Mouse (Mus musculus): ENCODE measurements around the gene Tigar. TPM values are rescaled to one million over a fixed set of nuclear protein-coding genes. Genes with fewer than 3 reads are reported as not detected.

The Tigar gene
- polyA plus RNA-seq, 1 experiment, result 1.7 TPM

DNA sequence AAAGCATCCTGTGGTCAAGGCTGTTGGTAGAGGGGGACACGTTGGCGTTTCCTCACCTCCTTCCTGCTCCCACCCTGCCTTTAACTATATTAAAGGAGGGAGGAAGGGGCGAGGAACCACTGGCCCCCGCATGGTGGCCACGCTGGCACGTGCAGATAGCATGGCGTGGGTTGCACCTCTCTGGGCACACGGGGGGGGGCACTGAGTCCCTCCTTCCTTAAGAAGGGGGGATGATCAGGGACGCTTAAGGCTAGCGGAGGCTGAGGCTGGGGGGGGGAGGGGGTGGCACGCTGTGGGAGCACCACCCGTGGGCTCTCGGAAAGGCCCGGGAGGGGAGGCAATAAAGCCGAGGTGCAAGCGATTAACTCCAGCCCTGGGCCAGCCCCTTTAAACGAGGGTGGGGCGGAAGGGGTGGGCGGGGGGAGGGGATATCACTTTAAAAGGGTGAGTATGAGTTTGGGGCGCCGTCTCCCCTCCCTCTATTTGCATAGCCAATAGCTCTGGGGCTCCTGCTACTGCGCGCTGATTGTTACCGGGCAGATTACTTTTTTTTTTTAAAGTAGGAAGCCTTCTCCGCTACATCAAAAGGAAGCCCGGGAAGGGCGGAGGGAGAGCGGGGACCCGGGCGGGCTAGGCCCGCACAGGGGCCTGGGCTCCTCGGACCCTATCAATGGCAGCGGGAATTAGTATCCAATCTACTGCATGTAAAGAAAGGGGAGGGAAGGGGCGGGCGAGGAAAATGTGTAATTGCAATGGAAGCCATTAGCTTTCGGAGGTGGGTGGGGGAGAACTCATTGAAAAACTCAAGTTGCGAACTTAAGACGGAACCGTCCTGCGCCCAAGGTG is 43.0 kb upstream of the Tigar start, which contains the start of gene Ccnd2:
Ccnd2 (minus strand) TSS at position 88 of the 846 bp plus-strand sequence.
- H3K4me1 ChIP-seq (ENCODE audit: control insufficient read depth, insufficient read depth, insufficient read length, low read length), result peaks cover 26% of the 10 kb centered on the region
- under 1% methylated on average over 40 of the region's 40 CpGs for WGBS
- peaks cover 3% of the 10 kb centered on the region for H3K36me3 ChIP-seq (ENCODE audit: control insufficient read depth, insufficient read depth, low read length)
- H3K4me3 ChIP-seq (ENCODE audit: low read depth, low read length), result peak within 1 kb of the TSS; percentile 82
- H3K27me3 ChIP-seq (ENCODE audit: control insufficient read depth, insufficient read depth, low read length), result peaks cover 31% of the 10 kb centered on the region
- TF ChIP-seq CTCF (IDR thresholded peaks at IDR 0.05; ENCODE audit: extremely low read depth, insufficient read length, insufficient replicate concordance, low read depth, low read length), result no peak
- TF ChIP-seq POLR2A (IDR thresholded peaks at IDR 0.05; ENCODE audit: low read depth, low read length), result peak; percentile 47; the same call in 1 of the 2 replicates
- peak within 1 kb of the TSS; percentile 24 for H3K27ac ChIP-seq (ENCODE audit: insufficient read depth, low read depth, low read length)

DNA sequence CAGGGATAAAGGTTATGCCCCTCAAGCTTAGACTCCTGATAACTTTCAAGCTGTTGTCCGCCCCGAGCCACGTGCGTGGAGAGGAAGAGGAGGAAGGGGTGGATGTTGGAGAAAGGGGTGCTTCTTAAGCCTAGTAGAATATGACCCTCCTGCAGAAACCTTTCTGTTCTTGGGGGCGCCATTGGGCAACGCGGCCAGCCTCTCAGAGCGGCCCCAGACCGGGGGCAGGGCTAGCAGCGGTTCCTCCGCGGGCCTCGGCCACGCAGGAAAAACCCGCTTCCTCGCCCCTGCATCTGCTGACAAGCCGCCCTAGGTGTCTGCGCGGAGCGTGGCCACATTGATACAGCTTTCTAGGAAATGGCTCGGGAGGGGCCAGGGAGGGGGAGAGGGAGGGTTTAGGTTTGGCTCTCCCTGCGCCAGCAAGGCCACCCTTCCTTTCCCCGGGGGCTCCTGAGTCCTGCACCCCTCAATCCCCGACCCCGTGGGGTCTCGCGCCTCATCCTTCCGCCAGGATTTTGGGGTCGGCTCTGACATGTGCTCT is 42.3 kb upstream of the Tigar start:
- peak overlapping the region; percentile 24 for H3K27ac ChIP-seq (ENCODE audit: insufficient read depth, low read depth, low read length)
- H3K4me1 ChIP-seq (ENCODE audit: control insufficient read depth, insufficient read depth, insufficient read length, low read length), result peaks cover 26% of the 10 kb centered on the region
- peak overlapping the region; percentile 56 for H3K4me3 ChIP-seq (ENCODE audit: low read depth, low read length)
- no peak for TF ChIP-seq POLR2A (IDR thresholded peaks at IDR 0.05; ENCODE audit: low read depth, low read length)
- no peak for TF ChIP-seq CTCF (IDR thresholded peaks at IDR 0.05; ENCODE audit: extremely low read depth, insufficient read length, insufficient replicate concordance, low read depth, low read length)
- peaks cover 27% of the 10 kb centered on the region for H3K27me3 ChIP-seq (ENCODE audit: control insufficient read depth, insufficient read depth, low read length)
- H3K36me3 ChIP-seq (ENCODE audit: control insufficient read depth, insufficient read depth, low read length), result peaks cover 6% of the 10 kb centered on the region
- WGBS, result under 1% methylated on average over 29 of the region's 29 CpGs

DNA sequence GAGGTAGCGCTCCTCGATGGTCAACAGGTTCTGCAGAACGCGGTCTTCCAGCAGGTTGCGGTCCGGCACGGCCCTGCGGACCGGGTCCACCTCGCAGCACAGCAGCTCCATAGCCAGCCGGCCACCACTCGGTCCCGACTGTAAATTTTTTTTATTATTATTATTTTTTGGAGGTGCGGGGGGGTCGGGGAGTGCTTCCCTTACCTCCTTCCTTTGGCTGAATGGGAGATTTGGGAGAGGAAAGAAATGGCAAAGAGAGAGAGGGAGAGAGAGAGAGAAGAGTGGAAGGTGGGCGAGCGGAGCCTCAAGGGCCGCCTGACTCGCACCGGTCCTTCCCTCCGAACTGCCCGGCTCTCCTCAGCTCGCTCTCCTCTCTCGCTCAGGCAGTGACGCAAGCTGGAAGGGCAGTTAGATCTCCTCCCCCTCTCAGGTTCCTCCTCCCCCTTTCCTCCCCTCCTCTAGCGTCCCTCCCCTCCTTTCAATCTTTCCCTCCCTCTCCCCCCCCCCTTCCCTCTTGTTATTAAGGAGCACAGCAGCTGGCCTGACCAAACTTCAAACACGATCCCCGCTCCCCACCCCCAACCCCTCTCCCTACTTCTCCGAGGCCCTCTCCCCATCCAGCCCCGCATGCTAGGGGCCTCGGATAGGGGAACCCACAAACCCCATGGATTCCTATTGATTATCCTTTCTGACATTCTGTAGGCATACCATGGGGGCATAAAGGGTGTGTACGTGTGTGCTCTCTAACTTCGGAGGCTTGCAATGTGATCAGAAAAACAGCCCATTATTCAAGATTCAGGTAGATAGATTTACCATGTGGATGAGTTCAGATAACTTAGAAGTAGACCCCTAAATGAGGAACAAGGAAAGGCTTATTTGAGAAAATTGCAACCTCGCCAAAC is 41.6 kb upstream of the Tigar start:
- WGBS, result 1% methylated on average over 33 of the region's 34 CpGs
- Histone ChIP-seq H3K4me1 (ENCODE audit: control insufficient read depth, insufficient read depth, insufficient read length, low read length) (peaks cover 27% of the 10 kb centered on the region), H3K27ac (ENCODE audit: insufficient read depth, low read depth, low read length) (peak overlapping the region; percentile 42), H3K36me3 (ENCODE audit: control insufficient read depth, insufficient read depth, low read length) (peaks cover 6% of the 10 kb centered on the region), H3K4me3 (ENCODE audit: low read depth, low read length) (peak overlapping the region; percentile 82), H3K27me3 (ENCODE audit: control insufficient read depth, insufficient read depth, low read length) (peaks cover 27% of the 10 kb centered on the region)
- TF ChIP-seq CTCF (IDR thresholded peaks at IDR 0.05; ENCODE audit: extremely low read depth, insufficient read length, insufficient replicate concordance, low read depth, low read length) (no peak), POLR2A (IDR thresholded peaks at IDR 0.05; ENCODE audit: low read depth, low read length) (peak; percentile 97)

DNA sequence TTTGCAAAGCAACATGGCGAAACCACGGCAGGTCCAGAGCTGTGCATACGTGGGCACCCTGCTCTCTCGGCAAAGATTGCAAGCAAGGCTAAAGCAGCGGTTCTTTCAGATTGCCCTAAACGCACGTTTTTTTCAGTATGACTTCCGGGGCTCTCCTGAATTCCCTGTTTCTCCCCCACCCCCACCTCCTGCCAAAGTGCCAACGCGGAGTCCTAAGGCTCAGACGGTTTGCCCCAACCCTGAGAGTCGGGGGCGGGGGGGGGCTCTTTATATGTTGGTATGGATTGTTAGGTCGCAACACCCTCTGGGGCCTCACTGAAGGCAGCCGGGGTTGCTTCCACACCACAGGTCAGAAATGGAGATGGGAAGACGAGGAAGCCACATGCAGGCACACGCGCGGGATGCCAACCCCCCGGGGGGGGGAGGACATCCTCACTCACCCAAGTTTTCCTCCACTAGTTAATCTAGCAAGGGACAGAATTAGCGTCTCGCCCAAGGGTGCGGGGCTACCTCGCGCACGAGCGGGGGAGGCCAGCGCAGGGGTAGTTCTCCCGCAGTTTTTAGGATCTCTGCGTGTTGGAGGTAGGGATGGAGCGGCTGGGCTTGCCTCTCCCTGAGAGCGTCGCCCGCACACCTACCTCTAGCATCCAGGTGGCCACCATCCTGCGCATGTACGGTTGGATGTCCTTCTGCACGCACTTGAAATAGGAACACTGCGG is 40.7 kb upstream of the Tigar start:
- under 1% methylated on average over 38 of the region's 38 CpGs for WGBS
- H3K4me1 ChIP-seq (ENCODE audit: control insufficient read depth, insufficient read depth, insufficient read length, low read length), result peaks cover 29% of the 10 kb centered on the region
- no peak for TF ChIP-seq CTCF (IDR thresholded peaks at IDR 0.05; ENCODE audit: extremely low read depth, insufficient read length, insufficient replicate concordance, low read depth, low read length)
- no peak for TF ChIP-seq POLR2A (IDR thresholded peaks at IDR 0.05; ENCODE audit: low read depth, low read length)
- peaks cover 19% of the 10 kb centered on the region for H3K27me3 ChIP-seq (ENCODE audit: control insufficient read depth, insufficient read depth, low read length)
- peaks cover 8% of the 10 kb centered on the region for H3K36me3 ChIP-seq (ENCODE audit: control insufficient read depth, insufficient read depth, low read length)
- peak overlapping the region; percentile 42 for H3K27ac ChIP-seq (ENCODE audit: insufficient read depth, low read depth, low read length)
- H3K4me3 ChIP-seq (ENCODE audit: low read depth, low read length), result peak overlapping the region; percentile 82

DNA sequence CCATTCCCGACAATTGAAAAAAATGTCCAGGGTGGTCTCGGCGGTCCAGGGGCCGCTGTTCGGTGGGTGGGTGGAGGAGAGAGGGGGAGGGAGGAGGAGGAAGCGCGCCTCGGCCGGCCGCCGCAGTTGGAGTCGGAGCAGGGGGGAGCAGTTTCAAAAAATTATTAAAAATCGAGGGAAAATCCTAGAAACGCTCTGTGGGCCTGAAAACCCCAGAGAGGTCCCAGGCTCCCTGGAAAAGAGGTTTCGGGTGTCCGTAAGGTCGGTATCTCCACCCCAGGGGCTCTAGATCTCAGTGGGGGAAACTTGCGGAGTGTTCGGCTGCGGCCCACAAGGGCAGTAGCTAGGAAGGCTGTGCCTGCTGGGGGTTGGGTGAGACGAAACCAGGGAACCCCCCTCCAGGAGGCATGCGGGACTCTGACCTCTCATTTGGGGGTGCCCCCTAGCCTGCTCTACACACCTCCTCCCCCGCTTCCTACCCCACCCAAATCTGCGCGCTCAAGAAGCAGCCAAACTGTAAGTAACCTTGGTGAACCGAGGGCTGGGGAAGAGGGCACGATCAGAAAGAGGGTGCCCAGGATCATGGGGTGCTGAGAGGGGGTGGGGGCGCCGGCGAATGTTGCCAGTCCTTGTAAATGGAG is 40.1 kb upstream of the Tigar start:
- peak overlapping the region; percentile 82 for H3K4me3 ChIP-seq (ENCODE audit: low read depth, low read length)
- WGBS, result under 1% methylated on average over 30 of the region's 30 CpGs
- peaks cover 12% of the 10 kb centered on the region for H3K27me3 ChIP-seq (ENCODE audit: control insufficient read depth, insufficient read depth, low read length)
- peak overlapping the region; percentile 42 for H3K27ac ChIP-seq (ENCODE audit: insufficient read depth, low read depth, low read length)
- TF ChIP-seq CTCF (IDR thresholded peaks at IDR 0.05; ENCODE audit: extremely low read depth, insufficient read length, insufficient replicate concordance, low read depth, low read length) (no peak), POLR2A (IDR thresholded peaks at IDR 0.05; ENCODE audit: low read depth, low read length) (no peak)
- peaks cover 32% of the 10 kb centered on the region for H3K4me1 ChIP-seq (ENCODE audit: control insufficient read depth, insufficient read depth, insufficient read length, low read length)
- peaks cover 14% of the 10 kb centered on the region for H3K36me3 ChIP-seq (ENCODE audit: control insufficient read depth, insufficient read depth, low read length)

Measured in small intestine, adult 2 months (tissue).